Mouse (Mus musculus) liver, embryonic 15.5 days (tissue): ENCODE measurements around the gene Rrp12. TPM values are rescaled to one million over a fixed set of nuclear protein-coding genes. Genes with fewer than 3 reads are reported as not detected.
A peak's percentile ranks its signal among the peaks of the same experiment; 100 is the strongest.

Experiments
- ATAC-seq: fragments of 200-750 bp; cut with Nextera tagmentation; 2 replicates; pipeline ENCODE4 v1.8.0; 2017; ENCODE audit warnings: moderate number of reproducible peaks, mild to moderate bottlenecking, moderate library complexity; ENCODE audit not compliant: insufficient read depth
- H3K27ac ChIP-seq: fragments of 300-500 bp; sonication (generic); replicated peaks from 2 replicates; pipeline ENCODE4 v1.5.1; 2015; ENCODE audit warnings: mild to moderate bottlenecking, inconsistent platforms
- H3K27me3 ChIP-seq: fragments of 300-500 bp; sonication (generic); 2 replicates; pipeline ENCODE4 v1.6.1; 2015; ENCODE audit warnings: mild to moderate bottlenecking, inconsistent platforms
- H3K36me3 ChIP-seq: fragments of 300-500 bp; sonication (generic); replicated peaks from 2 replicates; pipeline ENCODE4 v1.6.1; 2015; ENCODE audit warnings: moderate library complexity, mild to moderate bottlenecking, inconsistent platforms
- H3K4me1 ChIP-seq: fragments of 300-500 bp; sonication (generic); replicated peaks from 2 replicates; pipeline ENCODE4 v1.6.1; 2015; ENCODE audit warnings: inconsistent platforms
- H3K4me2 ChIP-seq: fragments of 300-500 bp; sonication (generic); 2 replicates; pipeline ENCODE4 v1.6.1; 2015; ENCODE audit warnings: moderate library complexity, mild to moderate bottlenecking, inconsistent platforms
- H3K4me3 ChIP-seq: fragments of 300-500 bp; sonication (generic); replicated peaks from 2 replicates; pipeline ENCODE4 v1.5.1; 2015; ENCODE audit warnings: mild to moderate bottlenecking, inconsistent platforms
- H3K9ac ChIP-seq: fragments of 300-500 bp; sonication (generic); 2 replicates; pipeline ENCODE4 v1.6.1; 2015; ENCODE audit warnings: moderate library complexity, mild to moderate bottlenecking, inconsistent platforms
- H3K9me3 ChIP-seq: fragments of 300-500 bp; sonication (generic); replicated peaks from 2 replicates; pipeline ENCODE4 v1.6.1; 2016; ENCODE audit warnings: inconsistent platforms
- WGBS: fragments of 180-500 bp; shearing (Covaris S2); methylation state at CpG from one replicate; pipeline ENCODE4 v1.1.7; 2015; ENCODE audit warnings: mixed read lengths; ENCODE audit not compliant: insufficient replicate concordance; 5-methylcytosine and 5-hydroxymethylcytosine counted together
- polyA plus RNA-seq: library from polyadenylated mRNA; unstranded; fragments of >200 nt; fragmentation: Nextera tagmentation; extraction: Ambion mirVana; gene quantifications from 2 replicates; pipeline ENCODE4 v1.2.1, GENCODE M21; 2015

Gene Rrp12
- polyA plus RNA-seq, 1 experiment from 2014 or later: 8.5 TPM

GRCm38 (mm10) chr19:41824950-41825349 is 71.0 kb downstream of the Rrp12 start:
- ATAC-seq: no peak
- Histone ChIP-seq H3K4me1 (peaks cover 20% of the 10 kb centered on the region), H3K9ac (no peak overlapping the region), H3K4me2 (no peak overlapping the region), H3K27me3 (no peaks in the 10 kb centered on the region), H3K27ac (no peak overlapping the region), H3K9me3 (no peaks in the 10 kb centered on the region), H3K4me3 (no peak overlapping the region), H3K36me3 (no peaks in the 10 kb centered on the region)
- 34% methylated on average over 5 of the region's 5 CpGs for WGBS

DNA sequence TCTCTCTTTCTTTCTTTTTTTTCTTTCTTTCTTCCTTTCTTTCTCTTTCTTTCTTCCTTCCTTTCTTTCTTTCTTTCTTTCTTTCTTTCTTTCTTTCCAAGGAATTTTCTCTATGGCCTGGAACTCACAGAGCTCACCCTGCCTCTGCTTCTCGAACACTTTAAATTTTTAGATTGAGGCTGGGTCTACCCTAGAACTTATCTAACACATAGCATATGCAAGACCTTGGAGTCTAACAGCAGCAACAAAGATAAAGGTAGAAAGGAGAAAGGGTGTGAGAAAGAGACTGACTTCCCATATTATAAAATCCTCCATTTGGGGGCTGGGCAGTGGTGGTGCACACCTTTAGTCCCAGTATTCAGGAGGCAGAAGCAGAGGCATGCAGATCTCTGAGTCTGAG is 73.4 kb downstream of the Rrp12 start:
- Histone ChIP-seq H3K9ac (no peak overlapping the region), H3K4me1 (peaks cover 11% of the 10 kb centered on the region; the same call in 1 of the 2 replicates), H3K4me3 (no peak overlapping the region), H3K9me3 (no peaks in the 10 kb centered on the region), H3K27ac (no peak overlapping the region), H3K27me3 (no peaks in the 10 kb centered on the region), H3K4me2 (no peak overlapping the region), H3K36me3 (no peaks in the 10 kb centered on the region)
- ATAC-seq: 0 out of 2 replicates have a peak, but pooled peaks have one; percentile 25
- 26% methylated on average over 1 of the region's 1 CpGs for WGBS

- no peak overlapping the region for H3K9ac ChIP-seq
- H3K27me3 ChIP-seq: no peaks in the 10 kb centered on the region
- WGBS: 54% methylated on average over 5 of the region's 5 CpGs
- H3K27ac ChIP-seq: no peak overlapping the region
- H3K9me3 ChIP-seq: no peaks in the 10 kb centered on the region
- no peak for ATAC-seq
- H3K4me1 ChIP-seq: peaks cover 21% of the 10 kb centered on the region
- no peaks in the 10 kb centered on the region for H3K36me3 ChIP-seq
- H3K4me3 ChIP-seq: no peak overlapping the region
- no peak overlapping the region for H3K4me2 ChIP-seq
Measured at GRCm38 (mm10) chr19:41821436-41821835, 74.5 kb downstream of the Rrp12 start.

GRCm38 (mm10) chr19:41818749-41819148 is 77.2 kb downstream of the Rrp12 start:
- Histone ChIP-seq H3K4me3 (no peak overlapping the region), H3K36me3 (no peaks in the 10 kb centered on the region), H3K4me2 (no peak overlapping the region), H3K27me3 (no peaks in the 10 kb centered on the region), H3K4me1 (peaks cover 19% of the 10 kb centered on the region), H3K9ac (no peak overlapping the region), H3K27ac (no peak overlapping the region), H3K9me3 (no peaks in the 10 kb centered on the region)
- WGBS: 51% methylated on average over 4 of the region's 4 CpGs
- no peak for ATAC-seq

DNA sequence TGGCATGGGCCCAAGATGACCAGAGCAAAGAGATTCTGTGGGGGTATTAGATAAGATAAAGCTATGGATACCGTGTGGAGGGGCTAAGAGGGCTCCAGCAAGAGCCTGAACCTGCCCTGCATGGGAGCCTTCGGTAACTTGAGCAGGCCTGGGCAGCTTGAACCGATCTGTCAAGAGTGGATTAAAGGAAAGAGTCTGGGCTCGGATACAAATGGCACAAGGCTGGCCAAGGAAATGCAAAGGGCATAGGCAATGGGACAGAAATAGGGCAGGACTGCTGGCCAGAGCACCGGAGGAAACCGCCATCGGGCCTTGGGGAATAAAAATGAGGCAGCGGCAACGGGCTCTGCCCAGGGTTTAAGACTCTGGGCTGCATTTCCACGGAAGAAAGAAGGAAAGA is 78.6 kb downstream of the Rrp12 start:
- H3K4me2 ChIP-seq: no peak overlapping the region
- H3K4me3 ChIP-seq: no peak overlapping the region
- peaks cover 30% of the 10 kb centered on the region for H3K4me1 ChIP-seq
- H3K27me3 ChIP-seq: no peaks in the 10 kb centered on the region
- ATAC-seq: no peak
- WGBS: 67% methylated on average over 10 of the region's 10 CpGs
- H3K9ac ChIP-seq: no peak overlapping the region
- no peaks in the 10 kb centered on the region for H3K9me3 ChIP-seq
- H3K27ac ChIP-seq: no peak overlapping the region
- H3K36me3 ChIP-seq: no peaks in the 10 kb centered on the region

- H3K9ac ChIP-seq: no peak overlapping the region
- no peaks in the 10 kb centered on the region for H3K27me3 ChIP-seq
- H3K27ac ChIP-seq: no peak overlapping the region
- H3K36me3 ChIP-seq: no peaks in the 10 kb centered on the region
- 58% methylated on average over 5 of the region's 5 CpGs for WGBS
- H3K4me2 ChIP-seq: no peak overlapping the region
- no peak overlapping the region for H3K4me3 ChIP-seq
- no peaks in the 10 kb centered on the region for H3K9me3 ChIP-seq
- ATAC-seq: no peak
- H3K4me1 ChIP-seq: peaks cover 31% of the 10 kb centered on the region
Measured at GRCm38 (mm10) chr19:41816915-41817314, 79.1 kb downstream of the Rrp12 start.

- H3K4me3 ChIP-seq: no peak overlapping the region
- 65% methylated on average over 5 of the region's 5 CpGs for WGBS
- no peak for ATAC-seq
- H3K27ac ChIP-seq: no peak overlapping the region
- no peaks in the 10 kb centered on the region for H3K27me3 ChIP-seq
- H3K9me3 ChIP-seq: no peaks in the 10 kb centered on the region
- no peak overlapping the region for H3K4me2 ChIP-seq
- no peak overlapping the region for H3K9ac ChIP-seq
- H3K4me1 ChIP-seq: peaks cover 31% of the 10 kb centered on the region
- no peaks in the 10 kb centered on the region for H3K36me3 ChIP-seq
Measured at GRCm38 (mm10) chr19:41816410-41816809, 79.6 kb downstream of the Rrp12 start.

- peak; percentile 51; the same call in 1 of the 2 replicates for ATAC-seq
- Histone ChIP-seq H3K27ac (no peak overlapping the region), H3K9me3 (no peaks in the 10 kb centered on the region), H3K36me3 (no peaks in the 10 kb centered on the region), H3K4me1 (peaks cover 36% of the 10 kb centered on the region), H3K4me3 (no peak overlapping the region), H3K27me3 (no peaks in the 10 kb centered on the region), H3K4me2 (no peak overlapping the region), H3K9ac (no peak overlapping the region)
- WGBS: 57% methylated on average over 4 of the region's 4 CpGs
Measured at GRCm38 (mm10) chr19:41813374-41813773, 82.6 kb downstream of the Rrp12 start.

Other genes with a start within 250 kb of the Rrp12 start
- gene Slit1, start 152.5 kb downstream of the Rrp12 start, polyA plus RNA-seq: 0.05 TPM in 2 replicates
- gene Arhgap19, start 94.1 kb downstream of the Rrp12 start, polyA plus RNA-seq: 26.6 and 29.4 TPM in 2 replicates
- 8.5 and 9.1 TPM in 2 replicates for gene Frat1, start 66.2 kb downstream of the Rrp12 start, polyA plus RNA-seq
- gene Frat2, start 48.0 kb downstream of the Rrp12 start, polyA plus RNA-seq: 4.4 and 4.5 TPM in 2 replicates
- gene Pgam1, start 15.8 kb upstream of the Rrp12 start, polyA plus RNA-seq: 267 and 322 TPM in 2 replicates
- 29.2 and 31.4 TPM in 2 replicates for gene Exosc1, start 37.2 kb upstream of the Rrp12 start, polyA plus RNA-seq
- gene Zdhhc16, start 37.3 kb upstream of the Rrp12 start, polyA plus RNA-seq: 33.7 and 39.6 TPM in 2 replicates
- 10.1 and 10.3 TPM in 2 replicates for gene Mms19, start 85.0 kb upstream of the Rrp12 start, polyA plus RNA-seq
- gene Ubtd1, start 85.6 kb upstream of the Rrp12 start, polyA plus RNA-seq: 5.2 and 6.3 TPM in 2 replicates
- 0.17 and 0.21 TPM in 2 replicates for gene Ankrd2, start 139.8 kb upstream of the Rrp12 start, polyA plus RNA-seq
- gene Hoga1, start 149.4 kb upstream of the Rrp12 start, polyA plus RNA-seq: 50.6 and 59.0 TPM in 2 replicates
- gene 4933411K16Rik, start 156.1 kb upstream of the Rrp12 start, polyA plus RNA-seq: 0.22 and 0.26 TPM in 2 replicates
- gene Morn4, start 190.2 kb upstream of the Rrp12 start, polyA plus RNA-seq: 1.4 TPM in 2 replicates
- gene Pi4k2a, start 194.3 kb upstream of the Rrp12 start, polyA plus RNA-seq: 10.5 and 11.1 TPM in 2 replicates
- gene Avpi1, start 232.9 kb upstream of the Rrp12 start, polyA plus RNA-seq: 19.9 and 25.0 TPM in 2 replicates